Mouse (Mus musculus) C2C12 (cell line): ENCODE results near the gene Fcho1. TPM values are rescaled to one million over a fixed set of nuclear protein-coding genes. Genes with fewer than 3 reads are reported as not detected.
A peak's percentile ranks its signal among the peaks of the same experiment; 100 is the strongest.

Experiments used
- H3K27me3 ChIP-seq: one replicate; pipeline ENCODE4 v1.6.1; 2011; ENCODE audit not compliant: control insufficient read depth, insufficient read depth, insufficient read length
- H3K36me3 ChIP-seq: one replicate; pipeline ENCODE4 v1.6.1; 2011; ENCODE audit not compliant: control insufficient read depth, insufficient read depth
- H3K4me3 ChIP-seq: one replicate; pipeline ENCODE4 v1.5.1; 2011; ENCODE audit warnings: mild to moderate bottlenecking, control low read depth; ENCODE audit not compliant: poor library complexity, insufficient read depth, severe bottlenecking
- H3K79me2 ChIP-seq: one replicate; pipeline ENCODE4 v1.6.1; 2011; ENCODE audit not compliant: control insufficient read depth, insufficient read depth
- H3K79me3 ChIP-seq: one replicate; pipeline ENCODE4 v1.6.1; 2011; ENCODE audit warnings: low read depth, control low read depth
- H3ac ChIP-seq: one replicate; pipeline ENCODE3; 2011; ENCODE audit warnings: low read depth; ENCODE audit not compliant: control insufficient read depth, insufficient read length
- CEBPB ChIP-seq: IDR thresholded peaks from one replicate; pipeline ENCODE4 v1.6.1; 2011; ENCODE audit warnings: low read depth, mild to moderate bottlenecking, control low read depth, moderate library complexity
- CTCF ChIP-seq: IDR thresholded peaks from one replicate; pipeline ENCODE4 v1.5.1; 2011; ENCODE audit not compliant: control insufficient read depth, insufficient read depth, insufficient read length
- FOSL1 ChIP-seq: IDR thresholded peaks from one replicate; pipeline ENCODE4 v1.8.0; 2011; ENCODE audit warnings: mild to moderate bottlenecking, low read length; ENCODE audit not compliant: poor library complexity, insufficient read depth, severe bottlenecking
- MAX ChIP-seq: IDR thresholded peaks from one replicate; pipeline ENCODE4 v1.6.1; 2011; ENCODE audit warnings: mild to moderate bottlenecking, control low read depth
- MYOD1 ChIP-seq: IDR thresholded peaks from one replicate; pipeline ENCODE4 v1.6.1; 2011; ENCODE audit warnings: low read depth; ENCODE audit not compliant: control insufficient read depth, insufficient read length
- MYOG ChIP-seq: IDR thresholded peaks from one replicate; pipeline ENCODE4 v1.6.1; 2011; ENCODE audit not compliant: control insufficient read depth, insufficient read length; ENCODE audit errors: extremely low read depth
- USF1 ChIP-seq: IDR thresholded peaks from one replicate; pipeline ENCODE4 v1.6.1; 2011; ENCODE audit warnings: low read depth, mild to moderate bottlenecking, control low read depth, moderate library complexity
- polyA plus RNA-seq: library from polyadenylated mRNA; unstranded; fragments of >200 nt; fragmentation: generic; extraction: Trizol; gene quantifications from one replicate; pipeline ENCODE4 v1.2.1, GENCODE M21; 2012; ENCODE audit warnings: missing spikeins

Fcho1 gene
- polyA plus RNA-seq, 1 experiment = not detected

- Histone ChIP-seq H3K4me3 (no peak overlapping the region), H3ac (no peak overlapping the region), H3K79me3 (no peaks in the 10 kb centered on the region), H3K79me2 (no peaks in the 10 kb centered on the region), H3K27me3 (peaks cover 71% of the 10 kb centered on the region), H3K36me3 (no peaks in the 10 kb centered on the region)
- TF ChIP-seq CTCF (no peak), USF1 (no peak), FOSL1 (no peak), MAX (no peak), MYOG (no peak), MYOD1 (no peak), CEBPB (no peak)
These were observed 7.3 kb downstream of the Fcho1 start for GRCm38 (mm10) chr8:71718252-71718651.

- no peaks in the 10 kb centered on the region for H3K79me3 ChIP-seq
- no peak for TF ChIP-seq CTCF
- no peak for TF ChIP-seq USF1
- no peak for TF ChIP-seq CEBPB
- no peak for TF ChIP-seq MAX
- H3K4me3 ChIP-seq = no peak overlapping the region
- peaks cover 69% of the 10 kb centered on the region for H3K27me3 ChIP-seq
- no peak overlapping the region for H3ac ChIP-seq
- no peaks in the 10 kb centered on the region for H3K36me3 ChIP-seq
- no peaks in the 10 kb centered on the region for H3K79me2 ChIP-seq
These were observed 8.4 kb downstream of the Fcho1 start for GRCm38 (mm10) chr8:71717096-71717495.

- Histone ChIP-seq H3ac (no peak overlapping the region), H3K36me3 (no peaks in the 10 kb centered on the region), H3K4me3 (no peak overlapping the region), H3K27me3 (peaks cover 69% of the 10 kb centered on the region), H3K79me3 (no peaks in the 10 kb centered on the region), H3K79me2 (no peaks in the 10 kb centered on the region)
- no peak for TF ChIP-seq CEBPB
- no peak for TF ChIP-seq MYOD1
- no peak for TF ChIP-seq USF1
- no peak for TF ChIP-seq FOSL1
- TF ChIP-seq CTCF = no peak
- TF ChIP-seq MYOG = no peak
- no peak for TF ChIP-seq MAX
These were observed 8.9 kb downstream of the Fcho1 start for GRCm38 (mm10) chr8:71716561-71717053.

GRCm38 (mm10) chr8:71715531-71715930, 10.0 kb downstream of the Fcho1 start:
- Histone ChIP-seq H3ac (no peak overlapping the region), H3K36me3 (no peaks in the 10 kb centered on the region), H3K79me3 (no peaks in the 10 kb centered on the region), H3K79me2 (no peaks in the 10 kb centered on the region), H3K4me3 (no peak overlapping the region), H3K27me3 (peaks cover 65% of the 10 kb centered on the region)
- TF ChIP-seq USF1 (peak; percentile 3), CEBPB (no peak), MAX (no peak), FOSL1 (no peak), MYOD1 (no peak)

GRCm38 (mm10) chr8:71711574-71711973, 13.9 kb downstream of the Fcho1 start:
- peaks cover 45% of the 10 kb centered on the region for H3K27me3 ChIP-seq
- no peaks in the 10 kb centered on the region for H3K79me2 ChIP-seq
- H3ac ChIP-seq = no peak overlapping the region
- no peak overlapping the region for H3K4me3 ChIP-seq
- H3K79me3 ChIP-seq = no peaks in the 10 kb centered on the region
- H3K36me3 ChIP-seq = no peaks in the 10 kb centered on the region
- no peak for TF ChIP-seq MYOG
- TF ChIP-seq FOSL1 = no peak
- TF ChIP-seq USF1 = no peak
- TF ChIP-seq MAX = no peak
- no peak for TF ChIP-seq CTCF
- no peak for TF ChIP-seq CEBPB
- TF ChIP-seq MYOD1 = no peak

GRCm38 (mm10) chr8:71709800-71710446, 15.6 kb downstream of the Fcho1 start:
- no peak overlapping the region for H3K4me3 ChIP-seq
- H3K79me2 ChIP-seq = no peaks in the 10 kb centered on the region
- H3K27me3 ChIP-seq = peaks cover 37% of the 10 kb centered on the region
- TF ChIP-seq CTCF (peak; percentile 29), MAX (no peak)
- H3ac ChIP-seq = no peak overlapping the region
- H3K36me3 ChIP-seq = no peaks in the 10 kb centered on the region
- H3K79me3 ChIP-seq = no peaks in the 10 kb centered on the region
